Mouse (Mus musculus) c-Kit-positive CD71-positive TER-119-positive erythroid progenitor cells, embryonic 14.5 days (primary cell): ENCODE measurements around the gene Spata31d1a.
"Not testable (repeated sequence)": the region's sequence is repeated elsewhere in the genome, so short reads cannot be mapped to it uniquely, and the experiment has no call there.

Experiments used
- DNase-seq: peaks from one replicate; pipeline ENCODE4 v3.0.0-alpha.2; 2013; ENCODE audit warnings: low spot score

Spata31d1a gene

DNA sequence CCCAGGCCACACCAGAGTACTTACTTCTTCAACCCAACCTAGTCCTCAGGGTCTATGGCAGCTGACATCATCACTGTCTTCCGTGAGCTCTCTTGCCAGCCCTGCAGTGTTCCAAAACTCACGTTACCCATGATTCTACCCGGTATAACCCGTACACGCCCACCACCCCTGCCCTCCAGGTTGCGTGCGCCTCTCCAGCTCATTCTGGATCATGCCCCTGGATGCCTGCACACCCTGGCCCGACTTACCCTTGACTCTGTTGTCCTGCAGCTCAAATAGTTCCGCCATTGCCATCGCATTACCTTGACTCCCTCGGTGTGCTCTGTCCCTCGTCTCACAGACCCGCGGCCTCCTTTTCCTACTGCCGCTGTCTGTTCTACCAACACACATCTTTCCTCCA lies at the start of gene Spata31d1a:
Spata31d1a (minus strand) TSS at position 101 of the 400 bp plus-strand sequence.
- DNase-seq, result no peak

GRCm38 (mm10) chr13:59756906-59757305 lies 46.8 kb upstream of the Spata31d1a start:
- DNase-seq, result no peak

DNA sequence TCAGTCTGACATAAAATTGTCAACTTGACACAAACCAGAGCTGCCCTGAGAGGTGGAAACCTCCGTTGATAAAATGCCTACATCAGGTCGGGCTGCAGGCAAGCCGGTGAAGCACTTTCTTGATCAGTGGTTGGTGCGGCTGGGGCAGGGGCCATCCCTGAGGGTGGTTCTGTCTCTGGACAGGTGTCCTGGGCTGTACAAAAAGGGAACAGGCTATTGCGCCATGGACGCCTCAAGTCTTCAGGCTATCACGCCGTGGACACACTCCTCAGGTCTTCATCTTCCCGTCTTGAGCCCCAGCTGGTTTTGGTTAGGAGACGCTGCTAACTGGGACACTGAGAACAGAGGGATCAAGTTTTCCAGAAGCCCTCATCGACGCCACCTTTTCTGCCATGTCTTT lies 40.2 kb upstream of the Spata31d1a start:
- DNase-seq, result no peak

- DNase-seq, result no peak
Measured at GRCm38 (mm10) chr13:59746711-59747110, 36.6 kb upstream of the Spata31d1a start, which contains the start of gene 1700014D04Rik. Gene 1700014D04Rik (minus strand): TSS chr13:59746752.

DNA sequence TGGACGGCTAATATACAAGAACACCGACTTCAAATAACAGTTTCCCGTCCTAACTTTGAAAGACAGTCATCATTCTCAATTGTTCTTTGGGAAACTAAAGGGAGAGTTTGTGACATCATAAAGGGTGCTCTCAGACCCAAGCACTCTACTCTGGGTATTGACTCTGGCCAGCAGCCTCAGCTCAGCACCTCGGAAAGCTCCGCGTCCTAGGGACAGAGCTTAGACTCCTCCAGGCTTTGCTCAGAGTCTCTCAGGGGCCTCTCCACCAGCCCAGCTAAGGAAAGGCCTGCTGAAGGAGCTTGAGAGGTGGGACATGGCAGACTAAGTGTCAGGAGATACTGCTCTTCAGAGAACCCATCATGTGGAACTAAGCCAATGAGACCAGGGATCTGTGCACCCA lies 36.0 kb upstream of the Spata31d1a start:
- DNase-seq, result no peak

- DNase-seq, result no peak
Measured at GRCm38 (mm10) chr13:59745462-59745861, 35.3 kb upstream of the Spata31d1a start.

DNA sequence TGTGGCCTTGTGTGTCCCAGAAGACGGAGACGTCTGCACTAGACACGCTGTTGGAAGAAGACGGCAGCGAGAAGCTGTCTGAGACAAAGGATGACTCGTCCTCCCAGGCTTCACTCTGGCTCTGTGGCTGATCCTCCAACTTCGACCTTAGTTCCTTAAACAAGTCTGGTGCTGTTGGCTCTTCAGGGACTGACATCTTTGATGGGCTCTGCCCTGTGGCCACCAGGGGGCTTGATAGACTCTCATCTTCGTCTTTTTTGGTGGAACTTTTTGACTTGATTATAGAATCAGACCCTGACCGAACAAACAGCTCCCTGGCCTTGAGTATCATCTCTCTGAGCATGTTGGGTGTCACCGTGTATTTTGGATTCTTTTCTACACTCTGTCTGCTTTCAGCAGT lies 31.6 kb upstream of the Spata31d1a start:
- no peak for DNase-seq

- DNase-seq, result no peak
Measured at GRCm38 (mm10) chr13:59741096-59741495, 31.0 kb upstream of the Spata31d1a start.

DNA sequence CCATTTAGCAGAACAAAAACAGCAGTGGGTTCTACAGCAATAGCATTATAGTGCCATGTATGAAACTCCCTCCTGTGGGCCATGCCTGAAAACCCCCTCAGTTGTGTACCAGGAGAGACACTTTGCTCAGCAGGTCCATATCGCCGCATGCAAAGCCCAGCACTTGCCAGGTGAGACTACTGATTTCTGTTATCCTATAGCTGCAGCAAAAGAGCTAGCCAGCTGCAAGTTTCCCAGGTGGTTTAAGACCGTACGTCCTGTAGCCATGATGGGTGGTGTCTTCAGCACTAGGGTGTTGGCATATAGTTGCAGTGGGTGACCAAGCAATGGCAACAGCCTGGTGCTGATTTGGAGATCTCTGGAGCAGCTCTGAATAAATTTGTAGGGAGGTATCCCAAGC lies 29.3 kb upstream of the Spata31d1a start:
- peak; percentile 80 for DNase-seq

DNA sequence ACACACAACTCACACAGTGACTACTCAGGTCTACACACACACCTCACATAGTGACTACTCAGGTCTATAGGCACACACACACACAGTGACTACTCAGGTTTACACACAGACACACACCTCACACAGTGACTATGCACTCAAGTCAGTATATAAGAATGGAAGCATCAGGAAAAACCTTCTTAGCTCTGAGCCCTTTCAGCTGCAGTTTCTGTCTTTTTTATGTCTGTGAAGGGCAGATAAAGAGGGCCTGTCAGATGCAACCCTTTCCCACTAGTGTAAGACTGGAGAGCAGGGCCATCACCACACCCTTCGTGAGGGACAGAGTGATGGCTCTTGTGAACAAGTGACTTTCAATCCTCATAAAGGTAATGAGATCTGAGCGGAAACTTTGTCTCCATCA lies 28.3 kb upstream of the Spata31d1a start:
- DNase-seq, result peak; percentile 81

DNA sequence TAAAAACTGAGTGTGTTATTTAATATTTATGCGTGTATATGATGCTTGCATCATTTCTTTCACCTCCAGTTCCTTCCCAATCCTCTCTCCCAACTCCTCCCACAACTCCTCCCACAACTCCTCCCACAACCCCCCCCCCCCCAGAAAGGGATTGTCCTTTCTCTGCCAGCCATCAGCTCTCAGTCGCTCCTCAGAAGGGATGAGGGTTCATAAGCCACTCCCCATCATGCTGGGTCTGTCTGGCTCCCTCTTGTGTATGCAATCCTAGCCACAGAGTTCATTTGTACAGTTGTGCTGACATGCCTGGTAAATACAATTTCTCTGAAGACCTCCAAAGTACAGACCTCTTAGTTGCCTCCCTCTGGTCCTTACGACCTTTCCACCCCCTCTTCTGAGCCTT lies 25.1 kb upstream of the Spata31d1a start:
- peak; percentile 50 for DNase-seq

DNA sequence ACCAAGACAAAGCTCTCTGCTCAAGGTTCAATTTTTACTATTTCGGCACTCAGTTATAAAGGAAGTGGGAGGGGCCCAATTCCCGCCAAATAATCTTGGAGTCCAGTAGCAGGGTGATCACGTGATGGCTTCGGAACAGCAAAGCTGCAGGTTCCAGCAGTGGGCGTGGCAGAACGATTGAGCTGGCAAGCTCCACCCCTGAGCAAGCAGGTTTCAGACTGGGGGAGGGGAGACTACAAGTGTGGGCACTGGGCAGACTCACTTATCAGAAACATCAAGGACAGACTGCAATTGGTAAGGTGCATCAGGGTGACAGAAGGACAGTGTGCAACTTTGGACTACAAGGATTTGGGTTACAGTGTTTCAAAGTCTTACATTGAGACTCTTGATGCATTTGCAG lies 24.2 kb upstream of the Spata31d1a start:
- peak; percentile 53 for DNase-seq

DNA sequence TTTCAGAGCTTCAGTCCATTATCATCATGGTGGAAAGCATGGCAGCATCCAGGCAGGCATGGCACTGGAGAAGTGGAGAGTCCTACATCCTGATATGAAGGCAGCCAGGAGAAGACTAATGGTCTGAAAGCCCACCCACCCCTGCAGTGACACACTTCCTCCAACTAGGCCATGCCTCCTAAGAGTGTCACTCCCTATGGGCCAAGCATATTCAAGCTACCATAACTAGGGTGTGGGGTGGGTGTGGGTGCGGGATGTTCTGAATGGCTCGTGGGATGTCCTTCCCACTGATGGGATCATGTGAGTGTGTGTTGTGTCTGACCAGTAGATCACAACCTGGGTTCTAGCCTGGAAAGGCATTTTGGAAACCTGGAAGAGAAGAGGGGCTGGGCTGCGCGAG lies 23.8 kb upstream of the Spata31d1a start:
- DNase-seq, result no peak

DNA sequence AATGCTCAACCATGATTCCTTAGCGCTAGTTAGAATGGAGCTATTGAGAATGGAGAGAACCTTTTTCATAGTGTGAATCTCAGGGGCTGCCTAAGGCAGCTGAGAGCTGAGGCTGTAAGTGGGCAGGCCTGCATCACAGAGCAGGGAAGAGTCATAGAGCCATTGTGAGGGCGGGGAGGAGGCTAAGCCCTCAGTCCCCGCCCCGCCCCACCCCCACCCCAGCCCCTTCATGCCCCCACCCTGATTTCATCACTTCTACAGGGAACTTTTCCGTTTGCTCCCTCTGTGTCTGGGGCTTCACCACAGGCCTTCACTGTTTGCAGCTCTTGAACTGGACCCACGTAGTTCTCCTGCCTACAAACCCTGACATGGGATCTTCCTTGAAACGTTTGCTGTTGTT lies 21.5 kb upstream of the Spata31d1a start, which contains the start of gene Spata31d1d:
Spata31d1d (minus strand) TSS at position 101 of the 400 bp plus-strand sequence.
- DNase-seq, result no peak

GRCm38 (mm10) chr13:59728378-59729093 lies 18.4 kb upstream of the Spata31d1a start:
- peak; percentile 83 for DNase-seq

GRCm38 (mm10) chr13:59726139-59726867 lies 16.2 kb upstream of the Spata31d1a start:
- no peak for DNase-seq

GRCm38 (mm10) chr13:59722089-59722488 lies 12.0 kb upstream of the Spata31d1a start:
- DNase-seq, result not testable (repeated sequence)

DNA sequence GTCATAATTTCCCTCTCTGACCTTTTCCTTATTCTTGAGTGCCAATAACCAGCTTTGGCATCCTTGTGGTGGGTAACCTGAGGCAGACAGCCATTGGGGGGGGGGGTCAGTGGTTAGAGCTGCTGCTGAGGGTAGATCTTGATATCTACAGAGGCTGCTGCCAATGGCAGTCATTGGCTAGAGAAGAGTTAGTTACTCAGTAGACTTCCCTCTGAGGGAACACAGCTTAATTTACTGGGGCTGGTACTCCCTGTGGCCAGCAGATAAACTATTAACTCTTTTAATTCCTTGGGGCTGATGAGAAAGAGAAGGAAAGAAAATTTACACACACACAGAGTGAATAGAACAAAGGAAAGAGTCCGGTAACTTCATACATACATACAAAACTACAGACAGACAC lies 9.3 kb upstream of the Spata31d1a start:
- DNase-seq, result no peak

GRCm38 (mm10) chr13:59718857-59719440 lies 8.8 kb upstream of the Spata31d1a start:
- not testable (repeated sequence) for DNase-seq

DNA sequence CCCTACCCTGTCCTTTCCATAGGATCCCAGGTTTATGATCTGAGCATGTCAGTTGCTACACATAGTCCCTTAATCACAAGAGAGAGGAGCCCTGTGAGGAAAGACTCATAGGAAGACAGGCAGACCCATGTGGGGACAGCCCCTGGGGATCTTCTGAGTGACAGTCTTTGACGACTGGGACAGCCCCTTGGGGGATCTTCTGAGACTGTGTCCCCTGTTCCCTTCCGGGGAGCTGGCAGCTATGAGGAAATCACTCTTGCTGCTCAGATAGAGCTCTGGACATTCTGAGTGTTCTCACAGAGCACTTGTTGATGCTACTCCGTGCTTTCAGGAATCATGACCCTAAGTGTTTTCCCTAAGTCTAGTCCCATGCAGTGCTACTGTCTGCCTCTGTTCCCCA lies 3.6 kb upstream of the Spata31d1a start:
- no peak for DNase-seq

DNA sequence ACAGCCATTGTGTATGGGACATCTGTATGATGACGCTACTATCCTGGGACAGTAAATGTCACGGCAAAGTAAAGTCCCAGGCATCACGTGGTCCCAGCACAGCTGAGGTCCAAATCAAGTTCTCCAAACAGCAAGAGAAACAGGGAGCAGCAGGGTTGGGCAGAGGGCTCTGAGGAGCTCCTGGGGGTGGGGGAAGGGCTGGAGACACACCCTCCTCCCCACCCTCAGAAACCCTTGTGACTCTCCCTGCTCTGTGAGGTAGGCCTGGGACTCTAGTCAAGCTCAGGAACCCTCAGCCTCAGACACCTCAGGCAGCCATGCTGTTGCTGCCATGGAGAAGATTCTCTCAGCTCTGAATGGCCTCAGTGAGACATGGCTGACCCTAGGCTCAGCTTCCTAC lies 1.9 kb upstream of the Spata31d1a start, which contains the start of gene Spata31d1b:
Spata31d1b (plus strand) TSS at position 301 of the 400 bp plus-strand sequence.
- DNase-seq, result not testable (repeated sequence)

- no peak for DNase-seq
Measured at GRCm38 (mm10) chr13:59704562-59704961, 5.6 kb downstream of the Spata31d1a start.

- no peak for DNase-seq
Measured at GRCm38 (mm10) chr13:59703514-59703913, 6.6 kb downstream of the Spata31d1a start.
